Mouse (Mus musculus) heart, adult 11 months (tissue): Measurements from ENCODE around the gene Zscan4c.
"Not testable (repeated sequence)": the region's sequence is repeated elsewhere in the genome, so short reads cannot be mapped to it uniquely, and the experiment has no call there.

Source experiments
- DNase-seq: peaks from one replicate; pipeline ENCODE4 v3.0.0; 2022

The Zscan4c gene

GRCm38 (mm10) chr7:11005445-11005844 is at the start of gene Zscan4c:
Gene Zscan4c (plus strand): TSS chr7:11005745.
- DNase-seq, result not testable (repeated sequence)
